Mouse (Mus musculus) left cerebral cortex, postnatal 4 days (tissue): Measurements from ENCODE around the gene Incenp. TPM values are rescaled to one million over a fixed set of nuclear protein-coding genes. Genes with fewer than 3 reads are reported as not detected.
"Not testable (repeated sequence)": the region's sequence is repeated elsewhere in the genome, so short reads cannot be mapped to it uniquely, and the experiment has no call there.

ENCODE experiments used
- DNase-seq: peaks from one replicate; pipeline ENCODE4 v3.0.0-alpha.2; 2022
- intact Hi-C: fragments of 180-260 bp; cut with DNase I; formaldehyde crosslinking; loops from one replicate; pipeline ENCODE4 v1.15.1; 2025
- microRNA-seq: library from miRNA; unstranded; fragments of <30 nt; microRNA quantifications from one replicate; pipeline ENCODE4 v1.2.0, GENCODE M21; 2022
- total RNA-seq, 2 experiments: library from RNA; stranded (reverse); gene quantifications; 2 replicates each; pipeline ENCODE4 v1.2.3; 2021

The Incenp gene
- total RNA-seq, 2 experiments from 2014 or later: 27.2 to 30.8 TPM

DNA sequence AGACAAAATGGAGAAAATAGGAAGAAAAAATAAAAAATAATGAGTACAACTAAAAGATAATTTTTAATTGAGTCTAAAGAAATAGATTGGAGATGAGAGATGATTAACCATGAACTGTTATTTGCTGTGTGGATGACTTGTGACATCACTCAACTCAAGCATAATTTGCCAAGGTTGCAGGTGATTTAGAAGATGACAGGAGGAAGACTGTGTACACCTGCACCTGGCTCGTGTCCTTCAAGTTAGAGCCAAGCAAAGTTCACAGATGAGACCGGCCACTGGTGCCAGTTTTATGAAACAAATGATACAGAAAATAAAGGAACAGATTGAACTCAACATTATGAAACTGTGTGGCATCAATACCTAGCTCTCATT, 62.0 kb downstream of the Incenp start:
- DNase-seq: no peak
- intact Hi-C loops: no loop called here

DNA sequence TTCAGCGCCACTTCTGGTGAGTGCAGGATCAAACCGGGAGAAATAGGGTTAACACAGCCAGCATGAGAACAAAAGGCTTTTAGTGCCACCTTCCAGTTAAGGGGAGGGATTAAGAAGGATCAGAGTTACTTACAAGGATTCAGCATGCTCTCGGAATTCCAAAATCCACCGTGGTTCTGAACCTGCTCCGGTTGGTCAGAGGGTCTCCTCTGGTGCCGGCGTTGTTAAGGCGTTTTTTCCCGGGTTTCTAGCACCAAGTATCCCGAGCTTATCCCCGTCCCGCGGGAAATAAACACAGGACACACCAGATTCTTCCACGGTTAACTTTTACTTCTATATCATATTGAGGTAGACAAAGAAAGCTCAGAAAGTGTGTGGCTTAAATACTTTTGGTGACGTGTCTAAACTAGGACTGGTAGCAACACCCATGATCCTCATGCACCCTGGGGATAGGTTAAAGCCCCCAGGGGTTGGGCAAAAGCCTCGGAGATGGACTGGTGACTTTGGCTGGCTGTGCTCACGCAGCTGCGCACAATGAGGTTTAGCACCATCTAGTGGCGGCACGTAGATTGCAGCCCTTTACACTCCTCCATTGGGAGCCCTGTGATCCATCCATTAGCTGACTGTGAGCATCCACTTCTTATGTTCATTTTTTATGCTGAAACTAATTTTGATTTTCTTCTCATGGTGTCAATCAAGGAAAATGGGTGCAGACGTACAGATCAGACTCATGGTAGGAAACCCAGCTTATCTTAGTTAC, 62.6 kb downstream of the Incenp start:
- peak; percentile 51 for DNase-seq
- intact Hi-C loops: not testable (repeated sequence)

Small RNA genes within 50 kb of the gene (microRNA-seq; reads per million reads assigned to microRNA genes)
- gene Gm22369: not detected
- not detected for gene Gm24484

Other genes with a start within 250 kb of the Incenp start
- gene Scgb2a2, start 52.0 kb downstream of the Incenp start, total RNA-seq: not detected
- gene Fth1, start 81.0 kb upstream of the Incenp start, total RNA-seq: 1,000 to 10,000 TPM; 1,213 to 1,248 TPM
- 1 to 10 TPM; 1.7 to 2.1 TPM for gene Best1, start 102.1 kb upstream of the Incenp start, total RNA-seq
- 10 to 100 TPM; 12.9 to 14.9 TPM for gene Rab3il1, start 102.1 kb upstream of the Incenp start, total RNA-seq
- gene Fads3, start 142.0 kb upstream of the Incenp start, total RNA-seq: 10 to 100 TPM; 52.8 to 60.4 TPM
- gene Fads2, start 202.2 kb upstream of the Incenp start, total RNA-seq: 100 to 1,000 TPM; 220 to 236 TPM